Mouse (Mus musculus): ENCODE results near the gene Vamp8. TPM values are rescaled to one million over a fixed set of nuclear protein-coding genes. Genes with fewer than 3 reads are reported as not detected.

Vamp8 gene
- polyA plus RNA-seq, 1 experiment from 2014 or later = 189 TPM

DNA sequence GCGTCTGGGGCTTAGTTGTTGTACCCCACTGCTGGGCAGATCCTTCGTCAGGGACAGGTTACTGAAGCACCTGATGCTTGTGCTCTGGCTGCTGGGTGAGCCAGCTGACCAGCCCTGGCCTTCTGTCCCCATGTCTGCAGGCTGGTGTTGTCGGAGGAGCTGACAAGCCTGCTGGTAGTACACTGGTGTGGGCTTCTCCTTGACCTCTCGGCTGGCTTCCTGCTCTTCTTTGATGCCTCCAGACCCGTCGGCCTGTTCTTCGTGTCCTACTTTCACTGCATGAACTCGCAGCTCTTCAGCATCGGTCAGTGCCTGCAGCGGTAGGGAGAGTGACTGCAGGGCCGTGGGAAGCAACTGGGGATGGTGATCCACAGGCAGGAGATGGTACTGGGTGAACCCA, 35.1 kb upstream of the Vamp8 start:
- H3K27me3 ChIP-seq = no peaks in the 10 kb centered on the region
- in situ Hi-C loops (cut with MboI; ENCODE audit: low pct_unique_long_range_greater_than_20kb) = loop anchor here (5.0 kb wide), 2 partner anchors 112 to 147 kb away; no protein-coding TSS in a partner anchor
- no peak for TF ChIP-seq CTCF (IDR thresholded peaks at IDR 0.05)
- DNase-seq (ENCODE audit: low read depth, low spot score) (no peak), ATAC-seq (no peak)
- CTCF ChIA-PET = interaction anchor here (1.3 to 2.5 kb wide), 2 partner anchors 10 to 110 kb away, joined by 3 to 10 read pairs; partner anchors contain the start of gene Ggcx
- POLR2A ChIA-PET = interaction anchor here (1.2 to 1.9 kb wide), 2 partner anchors 109 to 122 kb away, joined by 5 to 8 read pairs; no protein-coding TSS in a partner anchor

DNA sequence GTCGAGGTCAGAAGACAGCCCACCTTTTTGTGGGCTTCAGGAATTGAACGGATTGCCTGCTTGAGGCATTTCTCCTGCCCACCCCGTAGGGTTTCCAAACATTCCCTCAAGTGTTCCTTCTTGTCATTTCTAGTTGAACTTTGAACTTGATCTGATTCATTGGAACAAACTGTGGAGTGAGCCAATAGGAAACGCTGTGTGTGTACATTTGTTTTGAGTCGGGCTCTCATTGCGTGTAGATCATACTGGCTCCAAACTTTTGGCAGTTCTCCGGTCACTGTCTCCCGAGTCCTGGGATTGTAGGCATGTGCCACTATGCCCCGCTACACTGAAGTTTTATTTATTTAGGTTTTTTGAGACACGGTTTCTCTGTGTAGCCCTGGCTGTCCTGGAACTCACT, 30.4 kb upstream of the Vamp8 start:
- no peak for ATAC-seq
- in situ Hi-C loops (cut with MboI; ENCODE audit: low pct_unique_long_range_greater_than_20kb) = no loop called here
- no peak for DNase-seq (ENCODE audit: low read depth, low spot score)
- no peaks in the 10 kb centered on the region for H3K27me3 ChIP-seq
- CTCF ChIA-PET = no interaction called here
- POLR2A ChIA-PET = no interaction called here
- TF ChIP-seq CTCF (IDR thresholded peaks at IDR 0.05) = no peak

DNA sequence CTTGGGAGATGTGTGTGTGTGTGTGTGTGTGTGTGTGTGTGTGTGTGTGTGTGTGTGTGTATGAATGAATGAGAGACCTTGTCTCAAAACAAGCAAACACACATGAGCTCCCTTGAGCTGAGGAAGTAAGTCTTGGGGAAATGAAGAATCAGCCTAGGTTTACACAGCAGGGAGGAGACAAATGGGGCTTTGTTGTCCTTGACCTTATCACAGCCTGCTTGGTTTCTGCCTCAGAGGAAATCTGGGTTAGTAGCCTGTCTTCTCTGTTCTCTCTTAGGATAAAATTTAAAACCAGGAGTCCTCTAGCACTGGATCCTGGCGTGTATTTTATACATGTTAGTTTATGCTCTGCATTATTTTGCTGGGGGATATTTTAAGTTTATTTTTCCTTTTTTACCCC, 29.3 kb upstream of the Vamp8 start:
- CTCF ChIA-PET = no interaction called here
- no peak for DNase-seq (ENCODE audit: low read depth, low spot score)
- no peaks in the 10 kb centered on the region for H3K27me3 ChIP-seq
- in situ Hi-C loops (cut with MboI; ENCODE audit: low pct_unique_long_range_greater_than_20kb) = no loop called here
- no peak for TF ChIP-seq CTCF (IDR thresholded peaks at IDR 0.05)
- POLR2A ChIA-PET = interaction anchor here (0.7 kb wide), 1 partner anchor 120 kb away, joined by 4 read pairs; no protein-coding TSS in a partner anchor
- ATAC-seq = no peak

DNA sequence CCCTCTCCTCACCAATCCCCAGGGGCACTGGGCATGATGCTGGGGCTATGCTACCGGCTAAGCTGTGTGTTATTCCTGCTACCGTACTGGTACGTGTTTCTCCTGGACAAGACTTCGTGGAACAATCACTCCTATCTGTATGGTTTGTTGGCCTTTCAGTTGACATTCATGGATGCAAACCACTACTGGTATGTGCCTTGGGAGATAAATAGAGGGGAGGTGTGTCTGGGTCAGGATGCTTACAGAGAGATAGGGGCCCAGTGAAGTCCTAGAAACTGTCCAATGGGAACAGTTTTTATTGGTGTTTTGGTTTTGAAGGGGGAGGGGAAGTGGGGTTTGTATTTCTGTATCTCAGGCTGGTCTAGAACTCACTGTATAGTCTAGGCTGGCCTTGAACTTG, 27.8 kb upstream of the Vamp8 start:
- ChIA-PET CTCF (interaction anchor here (1.0 to 1.5 kb wide), 2 partner anchors 11 to 116 kb away, joined by 3 to 5 read pairs; no protein-coding TSS in a partner anchor), POLR2A (interaction anchor here (0.8 kb wide), 1 partner anchor 116 kb away, joined by 3 read pairs; no protein-coding TSS in a partner anchor)
- in situ Hi-C loops (cut with MboI; ENCODE audit: low pct_unique_long_range_greater_than_20kb) = no loop called here
- H3K27me3 ChIP-seq = no peaks in the 10 kb centered on the region
- no peak for TF ChIP-seq CTCF (IDR thresholded peaks at IDR 0.05)
- DNase-seq (ENCODE audit: low read depth, low spot score) (no peak), ATAC-seq (no peak)

DNA sequence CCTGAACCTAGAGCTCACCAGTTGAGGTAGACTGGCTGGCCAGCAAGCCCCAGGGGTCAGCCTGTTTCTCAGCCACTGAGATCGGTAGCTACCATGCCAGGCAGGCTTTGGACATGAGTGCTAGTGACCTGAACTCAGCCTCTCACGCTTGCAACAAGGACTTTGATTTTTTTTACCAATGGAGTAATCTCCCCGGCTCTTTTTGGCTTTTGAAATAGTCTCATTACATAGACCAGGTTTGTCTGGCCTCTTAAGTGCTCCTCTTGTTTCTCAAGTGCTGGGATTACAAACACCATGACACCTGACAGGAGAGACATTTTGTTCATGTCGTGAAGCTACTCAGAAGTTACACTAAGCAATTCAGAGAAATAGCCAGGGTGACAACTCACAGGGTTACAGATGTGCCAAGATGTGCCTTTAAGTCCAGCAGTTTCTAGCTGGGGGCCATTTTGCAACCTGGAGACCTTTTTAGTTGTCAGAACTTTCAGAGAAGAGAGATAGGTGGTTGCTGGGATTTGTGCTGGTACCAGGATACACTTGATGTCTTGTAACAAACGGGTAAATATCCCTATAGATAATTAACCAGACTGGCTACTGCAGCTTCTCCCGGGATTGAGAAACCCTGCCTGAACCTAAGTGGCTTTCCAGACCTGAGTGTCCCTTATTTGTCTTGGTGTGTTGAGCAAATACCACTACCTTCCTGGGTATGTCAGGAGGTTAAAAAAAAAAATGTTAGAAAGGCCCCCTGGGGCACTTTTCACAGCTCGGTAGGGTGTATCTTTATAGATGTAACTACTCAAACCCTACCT, 25.7 kb upstream of the Vamp8 start:
- POLR2A ChIA-PET = no interaction called here
- ATAC-seq (no peak), DNase-seq (ENCODE audit: low read depth, low spot score) (no peak)
- TF ChIP-seq CTCF (IDR thresholded peaks at IDR 0.05) = no peak
- CTCF ChIA-PET = interaction anchor here (1.6 to 2.8 kb wide), 3 partner anchors 9 to 17 kb away, joined by 4 to 10 read pairs (median 5); no protein-coding TSS in a partner anchor
- H3K27me3 ChIP-seq = no peaks in the 10 kb centered on the region
- in situ Hi-C loops (cut with MboI; ENCODE audit: low pct_unique_long_range_greater_than_20kb) = no loop called here

DNA sequence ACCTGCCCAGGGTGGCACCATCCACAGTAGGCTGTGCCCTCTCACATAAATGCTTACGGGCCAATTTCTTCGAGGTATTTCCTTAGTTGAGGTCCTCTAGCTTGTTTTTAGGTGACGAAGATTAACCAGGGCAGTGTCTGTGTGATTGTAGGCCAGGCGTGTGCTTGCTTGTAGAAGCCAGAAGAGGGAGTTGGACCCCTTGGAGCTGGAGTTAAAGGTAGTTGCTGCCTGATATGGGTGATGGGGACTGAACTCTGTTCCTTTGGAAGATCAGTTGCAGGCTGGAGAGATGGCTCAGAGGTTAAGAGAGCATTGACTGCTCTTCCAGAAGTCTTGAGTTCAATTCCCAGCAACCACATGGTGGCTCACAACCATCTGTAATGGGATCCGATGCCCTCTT, 24.7 kb upstream of the Vamp8 start:
- POLR2A ChIA-PET = no interaction called here
- CTCF ChIA-PET = interaction anchor here (1.0 to 2.8 kb wide), 6 partner anchors 8 to 115 kb away, joined by 3 to 10 read pairs (median 4); partner anchors contain the start of gene Vamp5
- in situ Hi-C loops (cut with MboI; ENCODE audit: low pct_unique_long_range_greater_than_20kb) = no loop called here
- ATAC-seq (no peak), DNase-seq (ENCODE audit: low read depth, low spot score) (no peak)
- TF ChIP-seq CTCF (IDR thresholded peaks at IDR 0.05) = no peak
- H3K27me3 ChIP-seq = no peaks in the 10 kb centered on the region

DNA sequence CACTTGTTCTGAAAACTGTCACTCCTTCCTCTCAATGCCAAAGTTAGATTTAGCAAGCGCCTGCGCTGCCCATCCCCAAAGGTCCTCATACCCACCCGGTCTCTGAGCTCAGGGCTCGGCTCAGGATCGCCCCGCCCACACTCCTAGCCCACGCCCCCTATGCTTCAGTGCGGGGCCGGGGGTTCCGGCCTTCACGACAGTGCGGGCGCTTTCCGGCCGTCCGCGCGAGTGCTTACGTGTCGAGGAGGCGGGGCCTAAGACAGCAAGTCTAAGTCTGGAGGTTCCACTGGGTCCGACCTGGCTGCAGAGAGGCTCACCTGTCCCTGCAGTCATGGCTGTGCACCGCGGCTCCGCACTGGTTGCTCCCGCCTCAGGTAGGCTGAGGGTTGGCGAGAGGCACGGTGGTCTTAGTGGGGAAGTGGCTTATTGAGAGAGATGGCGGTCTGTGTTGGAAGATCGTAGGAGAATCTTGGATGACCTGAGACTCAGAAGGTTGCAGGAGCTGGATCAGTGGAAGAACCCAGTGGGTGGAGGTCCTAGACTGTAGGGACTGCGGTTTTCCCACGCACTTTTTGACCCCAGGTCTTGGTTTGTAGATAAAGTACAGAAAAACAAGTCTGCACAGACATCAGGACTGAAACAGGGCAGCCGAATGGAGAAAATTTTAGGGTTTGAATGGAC, 23.7 kb upstream of the Vamp8 start, which contains the start of gene Ggcx:
Ggcx (plus strand) TSS at position 233 of the 681 bp plus-strand sequence.
- CTCF ChIA-PET = interaction anchor here (1.0 to 2.8 kb wide), 4 partner anchors 11 to 98 kb away, joined by 3 to 10 read pairs (median 4); partner anchors contain the start of gene Vamp5
- in situ Hi-C loops (cut with MboI; ENCODE audit: low pct_unique_long_range_greater_than_20kb) = no loop called here
- POLR2A ChIA-PET = interaction anchor here (0.8 kb wide), 1 partner anchor 19 kb away, joined by 4 read pairs; no protein-coding TSS in a partner anchor
- no peaks in the 10 kb centered on the region for H3K27me3 ChIP-seq
- ATAC-seq = peak; percentile 85
- no peak for TF ChIP-seq CTCF (IDR thresholded peaks at IDR 0.05)
- peak; percentile 50 for DNase-seq (ENCODE audit: low read depth, low spot score)

DNA sequence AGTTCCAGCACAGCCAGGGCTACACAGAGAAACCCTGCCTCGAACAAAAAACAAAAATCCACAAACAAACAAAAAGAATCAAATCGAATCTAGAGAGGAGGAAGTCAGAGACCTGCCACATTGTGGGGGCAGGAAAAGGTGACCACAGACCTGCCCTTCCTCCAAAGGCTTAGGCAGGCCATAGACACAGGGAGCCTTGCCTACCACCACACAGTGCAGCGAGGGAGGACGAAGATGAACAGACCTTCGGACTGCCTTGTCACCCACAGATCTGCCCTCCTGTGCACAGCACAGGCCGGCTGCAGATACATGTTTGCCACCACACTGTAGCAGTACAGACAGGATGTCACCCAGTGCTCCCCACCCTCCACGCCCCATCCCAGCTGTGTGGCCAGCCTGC, 20.0 kb upstream of the Vamp8 start:
- ATAC-seq (no peak), DNase-seq (ENCODE audit: low read depth, low spot score) (no peak)
- POLR2A ChIA-PET = no interaction called here
- no peak for TF ChIP-seq CTCF (IDR thresholded peaks at IDR 0.05)
- CTCF ChIA-PET = interaction anchor here (0.9 to 1.3 kb wide), 3 partner anchors 21 to 130 kb away, joined by 3 to 4 read pairs (median 4); no protein-coding TSS in a partner anchor
- in situ Hi-C loops (cut with MboI; ENCODE audit: low pct_unique_long_range_greater_than_20kb) = no loop called here
- H3K27me3 ChIP-seq = no peaks in the 10 kb centered on the region

DNA sequence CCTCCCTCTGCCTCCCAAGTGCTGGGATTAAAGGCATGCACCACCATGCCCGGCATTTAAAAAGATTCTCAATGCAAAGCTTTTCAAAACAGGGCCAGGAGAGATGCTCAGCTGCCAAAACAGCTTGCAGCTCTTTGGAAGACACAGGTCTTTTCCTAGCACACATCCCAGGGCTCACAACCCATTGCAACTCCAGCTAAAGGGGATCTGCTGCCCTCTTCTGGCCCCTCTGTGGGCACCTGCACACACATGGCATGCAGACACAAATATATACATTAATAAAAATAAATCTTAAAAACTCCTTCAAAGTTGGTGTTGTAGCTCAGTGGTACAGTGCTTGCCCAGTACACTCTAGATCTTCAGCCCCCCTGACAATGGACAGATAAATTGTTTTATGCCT, 19.5 kb upstream of the Vamp8 start:
- peak; percentile 9 for TF ChIP-seq CTCF (IDR thresholded peaks at IDR 0.05)
- H3K27me3 ChIP-seq = no peaks in the 10 kb centered on the region
- ChIA-PET POLR2A (no interaction called here), CTCF (interaction anchor here (0.9 to 1.8 kb wide), 4 partner anchors 13 to 130 kb away, joined by 3 to 4 read pairs (median 4); no protein-coding TSS in a partner anchor)
- no peak for DNase-seq (ENCODE audit: low read depth, low spot score)
- no peak for ATAC-seq
- in situ Hi-C loops (cut with MboI; ENCODE audit: low pct_unique_long_range_greater_than_20kb) = no loop called here

DNA sequence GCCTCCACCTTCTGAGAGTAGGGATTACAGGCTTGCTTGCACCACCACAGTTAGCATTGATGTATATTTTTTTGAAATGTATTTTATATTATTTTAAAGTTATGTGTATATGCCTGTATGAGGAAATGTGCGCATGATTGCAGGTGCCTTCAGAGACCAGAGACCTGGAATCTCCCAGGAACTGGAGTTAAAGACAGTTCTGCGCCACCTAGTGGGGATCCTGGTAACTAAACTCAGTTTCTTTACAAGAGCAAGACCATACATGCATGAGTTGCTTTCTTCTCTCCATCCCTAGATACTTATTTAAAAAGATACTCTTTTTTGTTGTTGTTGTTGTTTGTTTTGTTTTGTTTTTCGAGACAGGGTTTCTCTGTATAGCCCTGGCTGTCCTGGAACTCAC, 19.1 kb upstream of the Vamp8 start:
- POLR2A ChIA-PET = no interaction called here
- ATAC-seq = no peak
- in situ Hi-C loops (cut with MboI; ENCODE audit: low pct_unique_long_range_greater_than_20kb) = loop anchor here (5.0 kb wide), 1 partner anchor 127 kb away; no protein-coding TSS in a partner anchor
- CTCF ChIA-PET = interaction anchor here (0.9 to 1.8 kb wide), 4 partner anchors 9 to 130 kb away, joined by 3 to 7 read pairs (median 4); no protein-coding TSS in a partner anchor
- H3K27me3 ChIP-seq = no peaks in the 10 kb centered on the region
- no peak for DNase-seq (ENCODE audit: low read depth, low spot score)
- peak; percentile 68 for TF ChIP-seq CTCF (IDR thresholded peaks at IDR 0.05)

Measured in Patski (cell line).